Mouse (Mus musculus) E14TG2a.4 (cell line): ENCODE data around the gene Gkn1.

ENCODE experiments used
- CTCF ChIP-seq: conservative IDR thresholded peaks from 2 replicates; pipeline ENCODE4 v1.5.1; 2014; ENCODE audit warnings: low read length
- POU5F1 ChIP-seq: IDR thresholded peaks from 2 replicates; pipeline ENCODE4 v1.6.1; 2014; ENCODE audit warnings: low read length, borderline replicate concordance

DNA sequence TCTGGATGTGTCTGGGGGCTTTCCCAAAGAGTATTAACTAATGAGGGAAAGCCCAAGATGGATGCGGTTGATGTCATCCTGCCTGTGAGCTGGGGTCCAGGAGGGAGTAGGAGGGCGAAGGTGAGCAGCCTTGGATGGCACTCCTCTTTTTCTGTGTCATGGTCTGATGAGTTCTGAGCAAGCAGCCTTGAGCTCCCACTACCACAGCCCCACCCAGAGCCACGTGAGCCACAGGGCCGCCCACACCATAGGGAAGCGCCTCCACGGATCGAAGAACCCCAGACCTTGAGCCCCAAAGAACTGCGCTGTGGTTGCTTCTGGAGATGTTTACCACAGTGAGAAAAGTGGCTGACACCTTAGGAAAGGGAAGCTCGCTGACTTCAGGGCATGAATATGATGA, 44.0 kb upstream of the Gkn1 start:
- TF ChIP-seq CTCF (no peak), POU5F1 (no peak)
